Mouse (Mus musculus) brown adipose tissue, adult 24 weeks (tissue): ENCODE measurements around the gene Trpm6. TPM values are rescaled to one million over a fixed set of nuclear protein-coding genes. Genes with fewer than 3 reads are reported as not detected.
A peak's percentile ranks its signal among the peaks of the same experiment; 100 is the strongest.

Source experiments
- H3K27ac ChIP-seq: fragments of 200-500 bp; replicated peaks from 2 replicates; pipeline ENCODE4 v1.5.1; 2012; ENCODE audit warnings: low read depth, mild to moderate bottlenecking, low read length
- H3K4me1 ChIP-seq: fragments of 200-500 bp; 2 replicates; pipeline ENCODE4 v1.6.1; 2012; ENCODE audit warnings: low read length, mixed read lengths; ENCODE audit not compliant: control insufficient read depth, insufficient read depth, insufficient read length
- H3K4me3 ChIP-seq: fragments of 200-500 bp; 2 replicates; pipeline ENCODE4 v1.5.1; 2012; ENCODE audit warnings: low read depth, mild to moderate bottlenecking, low read length, moderate library complexity; ENCODE audit not compliant: insufficient read depth
- polyA plus RNA-seq: library from polyadenylated mRNA; stranded (reverse); fragments of >200 nt; gene quantifications from 2 replicates; pipeline ENCODE4 v1.2.4, GENCODE M21; 2012; ENCODE audit not compliant: missing spikeins, insufficient read depth, insufficient read length

Gene Trpm6
- polyA plus RNA-seq, 1 experiment = not detected

DNA sequence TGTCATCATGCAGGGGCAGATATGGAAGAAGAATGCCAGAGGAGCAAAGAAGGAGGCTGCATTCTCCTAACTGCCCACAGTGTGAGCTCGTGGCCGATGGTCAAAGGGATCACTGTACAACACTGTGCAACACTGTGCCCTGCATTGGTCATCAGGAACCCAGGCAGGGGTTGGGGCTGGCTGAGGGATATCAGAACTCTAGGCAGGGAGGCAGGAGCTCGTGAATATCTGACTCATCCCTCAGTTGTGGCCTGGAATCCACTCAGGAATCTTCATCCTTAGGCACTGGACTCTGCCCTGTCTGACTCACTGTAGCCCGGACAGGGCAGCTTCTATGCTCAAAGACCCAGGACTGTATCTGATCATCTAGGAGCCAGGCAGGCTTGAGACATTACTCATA is 140.4 kb downstream of the Trpm6 start:
- Histone ChIP-seq H3K4me1 (no peaks in the 10 kb centered on the region), H3K4me3 (no peak overlapping the region), H3K27ac (no peak overlapping the region)

DNA sequence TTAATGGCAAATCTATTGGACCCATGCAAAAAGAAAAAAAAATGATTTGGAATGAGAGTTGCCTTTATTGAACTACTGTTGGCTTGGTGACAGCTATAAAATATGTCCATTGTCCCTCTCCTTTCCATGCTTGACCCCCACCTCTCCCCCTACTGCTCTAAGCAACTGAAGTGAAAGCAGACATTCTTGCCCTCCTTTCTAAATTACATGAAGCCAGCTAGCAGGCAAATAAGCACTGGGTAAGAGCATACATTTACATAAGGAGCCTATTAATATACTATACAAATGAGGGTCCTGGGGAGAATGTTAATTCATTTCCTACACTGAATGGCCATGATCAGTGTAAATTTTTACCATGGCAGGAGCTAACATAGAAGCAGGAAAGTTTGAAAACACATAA is 148.5 kb downstream of the Trpm6 start:
- Histone ChIP-seq H3K27ac (0 out of 2 replicates have a peak overlapping the region, but pooled peaks have one; percentile 18), H3K4me1 (no peaks in the 10 kb centered on the region), H3K4me3 (no peak overlapping the region)

DNA sequence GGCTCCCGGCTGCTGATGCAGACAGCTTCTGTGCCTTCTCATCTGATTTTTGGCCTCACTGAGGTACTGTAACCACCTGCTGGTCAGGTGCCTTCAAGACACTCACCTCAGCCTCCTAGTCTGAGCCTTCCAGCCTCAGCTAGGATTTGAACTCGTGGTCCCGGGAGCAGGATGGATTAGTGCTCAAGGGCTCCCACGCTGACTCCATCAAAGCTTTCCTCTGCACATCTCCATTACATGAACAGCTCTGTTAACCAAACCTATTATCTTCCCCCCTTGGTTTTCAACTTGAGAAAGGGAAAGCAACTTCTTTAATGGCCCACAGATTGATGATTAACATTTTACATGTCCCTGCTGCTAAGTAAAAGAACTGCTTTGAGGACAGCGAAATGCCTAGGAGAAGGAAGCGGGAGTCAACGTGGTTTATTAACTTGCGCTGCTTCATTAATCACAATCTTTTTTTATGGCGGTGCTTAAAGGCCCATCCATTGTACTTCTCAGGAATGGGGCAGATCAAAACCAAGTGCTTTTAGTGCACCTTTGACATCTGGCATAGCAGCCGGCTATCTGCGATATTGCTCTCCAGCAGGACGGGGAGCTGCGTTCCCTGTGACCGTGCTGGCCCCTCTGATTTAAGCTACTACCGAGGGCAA is 152.4 kb downstream of the Trpm6 start:
- Histone ChIP-seq H3K27ac (no peak overlapping the region), H3K4me1 (no peaks in the 10 kb centered on the region), H3K4me3 (no peak overlapping the region)

DNA sequence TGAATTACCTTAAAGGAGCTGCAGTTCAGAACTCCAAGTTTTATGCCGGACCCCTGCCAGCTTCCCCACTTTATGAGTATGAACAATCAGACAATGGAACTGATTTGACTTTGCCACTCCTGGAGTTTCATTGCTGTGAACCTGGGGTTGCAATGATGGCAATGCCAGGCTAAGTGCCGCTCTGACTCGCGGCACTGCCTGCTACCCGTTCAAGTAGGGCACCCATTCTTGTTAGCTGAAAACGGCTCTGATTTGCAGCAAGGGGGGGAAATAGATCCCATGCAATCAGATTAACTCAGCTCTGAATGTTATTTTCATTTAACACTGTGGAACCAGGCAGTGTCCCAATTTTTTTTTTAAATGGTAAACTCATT is 152.9 kb downstream of the Trpm6 start:
- Histone ChIP-seq H3K4me1 (no peaks in the 10 kb centered on the region), H3K4me3 (no peak overlapping the region), H3K27ac (no peak overlapping the region)

DNA sequence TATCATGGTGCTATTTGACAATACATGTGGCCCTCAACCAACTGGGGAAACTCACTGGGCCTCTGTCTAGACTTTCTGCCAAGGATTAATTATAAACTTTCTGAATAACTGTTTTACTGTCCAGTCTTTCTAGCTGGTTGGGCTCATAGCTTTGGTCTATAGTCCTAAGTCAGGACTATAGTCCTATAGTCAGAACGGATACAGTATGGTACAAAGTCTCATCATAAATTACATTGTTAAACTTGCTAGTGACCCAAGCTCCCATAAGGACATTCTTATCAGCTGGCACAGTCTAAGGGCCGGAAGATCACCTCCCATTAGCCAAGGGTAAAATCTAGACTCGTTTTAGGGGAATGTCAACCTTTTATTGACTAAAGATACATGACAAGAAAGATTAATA is 155.7 kb downstream of the Trpm6 start:
- Histone ChIP-seq H3K27ac (no peak overlapping the region), H3K4me1 (no peaks in the 10 kb centered on the region), H3K4me3 (no peak overlapping the region)

DNA sequence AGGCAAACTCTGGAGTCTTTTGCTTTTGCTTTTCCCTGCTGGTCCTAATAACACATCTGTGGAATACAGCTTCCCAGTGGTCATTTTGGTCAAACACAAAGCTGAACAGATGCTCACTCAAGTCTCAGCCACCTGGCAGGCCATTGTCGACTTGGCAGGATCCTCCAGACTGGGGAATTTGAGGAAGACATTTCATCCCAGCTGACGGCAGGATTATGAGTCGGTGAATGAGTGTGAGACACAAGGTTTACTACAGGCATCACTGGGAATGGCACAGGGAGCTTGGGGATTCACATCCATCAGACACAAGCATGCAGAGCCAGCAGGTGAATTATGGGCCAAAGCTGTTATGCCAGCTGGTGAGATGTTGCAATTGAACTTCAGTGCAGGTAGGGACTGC is 159.9 kb downstream of the Trpm6 start:
- H3K27ac ChIP-seq = no peak overlapping the region
- no peak overlapping the region for H3K4me3 ChIP-seq
- H3K4me1 ChIP-seq = no peaks in the 10 kb centered on the region

DNA sequence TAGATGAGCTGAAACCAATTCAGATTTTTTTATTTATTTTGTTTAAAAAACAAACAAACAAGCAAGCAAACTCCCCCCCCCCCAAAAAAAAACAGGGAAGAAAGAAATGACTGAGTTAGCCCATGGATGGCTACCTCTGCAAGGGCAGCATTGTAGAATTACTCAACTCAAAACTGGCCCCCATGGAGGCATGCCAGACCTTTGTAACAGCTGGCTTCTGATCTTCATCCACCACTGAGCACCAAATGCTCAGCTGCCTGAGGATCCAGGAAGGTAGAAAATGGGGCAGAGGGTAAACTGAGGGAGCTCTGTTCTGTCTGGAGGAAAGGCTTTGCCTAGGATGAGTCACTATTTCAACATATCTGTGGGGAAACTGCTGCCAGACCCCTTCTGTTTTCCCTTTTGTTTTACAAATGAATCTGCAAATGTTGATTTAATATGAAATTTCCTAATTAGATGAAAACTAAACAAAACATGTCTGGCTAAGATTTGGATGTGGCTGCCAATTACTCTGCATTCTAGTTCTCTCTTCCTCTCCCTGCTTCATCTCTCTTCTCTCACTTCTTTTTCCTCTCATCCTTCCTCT is 162.1 kb downstream of the Trpm6 start:
- Histone ChIP-seq H3K4me1 (no peaks in the 10 kb centered on the region), H3K27ac (peak overlapping the region; percentile 86), H3K4me3 (no peak overlapping the region)

DNA sequence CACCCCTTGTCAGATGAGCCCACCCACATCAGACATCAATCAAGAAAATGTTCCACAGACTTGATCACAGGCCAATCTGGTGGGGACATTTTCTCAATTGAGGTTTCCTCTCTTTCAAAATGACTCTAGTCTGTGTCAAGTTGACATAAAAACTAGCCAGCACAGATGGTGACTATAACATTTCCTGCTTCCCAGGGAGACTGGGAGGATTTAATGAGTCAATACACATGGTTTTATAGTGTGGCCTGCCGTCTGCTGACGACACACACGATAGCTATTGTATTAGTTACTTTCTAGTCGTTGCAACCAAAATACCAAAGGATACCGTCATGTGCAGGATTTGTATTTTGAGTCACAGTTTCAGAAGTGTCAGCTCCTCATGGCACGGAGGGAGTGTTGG is 191.6 kb downstream of the Trpm6 start:
- Histone ChIP-seq H3K4me3 (no peak overlapping the region), H3K27ac (no peak overlapping the region), H3K4me1 (no peaks in the 10 kb centered on the region)

Other genes starting within 250 kb of the Trpm6 start
- 92.4 and 102 TPM in 2 replicates for gene Ostf1, start 118.2 kb upstream of the Trpm6 start, polyA plus RNA-seq
- gene Nmrk1, start 118.0 kb upstream of the Trpm6 start, polyA plus RNA-seq = 5.0 and 14.7 TPM in 2 replicates
- 23.7 and 24.6 TPM in 2 replicates for gene Carnmt1, start 79.2 kb upstream of the Trpm6 start, polyA plus RNA-seq
- 8.0 and 13.2 TPM in 2 replicates for gene D030056L22Rik, start 36.8 kb upstream of the Trpm6 start, polyA plus RNA-seq